Mouse (Mus musculus) G1E (cell line): ENCODE measurements around the gene Mrps12.

Source experiments
- CTCF ChIP-seq: IDR thresholded peaks from 2 replicates; pipeline ENCODE4 v1.5.1; 2012; ENCODE audit warnings: low read depth, low read length, inconsistent platforms, mixed read lengths
- GATA1 ChIP-seq: IDR thresholded peaks from 2 replicates; pipeline ENCODE4 v1.6.1; 2012; ENCODE audit warnings: borderline replicate concordance, low read length, inconsistent platforms, mixed read lengths
- TAL1 ChIP-seq: conservative IDR thresholded peaks from 2 replicates; pipeline ENCODE4 v1.6.1; 2012; ENCODE audit warnings: low read depth, low read length, inconsistent platforms, mixed read lengths

GRCm38 (mm10) chr7:28781261-28781663 lies 39.6 kb upstream of the Mrps12 start:
- no peak for TF ChIP-seq CTCF
- no peak for TF ChIP-seq TAL1
- no peak for TF ChIP-seq GATA1
